Mouse (Mus musculus): ENCODE measurements around the gene Acbd3. TPM values are rescaled to one million over a fixed set of nuclear protein-coding genes. Genes with fewer than 3 reads are reported as not detected.

Gene Acbd3
- polyA plus RNA-seq (2012; ENCODE audit: insufficient read depth, insufficient read length, low replicate concordance, missing spikeins): not detected in 2 replicates

GRCm38 (mm10) chr1:180725704-180726179 lies at the start of gene Acbd3:
Acbd3 (plus strand) TSS chr1:180726043.
- TF ChIP-seq POLR2A (IDR thresholded peaks at IDR 0.05; ENCODE audit: insufficient read depth, low read depth, low read length) (peak; percentile 84), CTCF (IDR thresholded peaks at IDR 0.05; ENCODE audit: insufficient read depth, low read depth, low read length) (no peak)
- H3K4me1 ChIP-seq (ENCODE audit: control insufficient read depth, insufficient read depth, low read length): no peaks in the 10 kb centered on the region
- under 1% methylated on average over 52 of the region's 52 CpGs for WGBS
- peak within 1 kb of the TSS; percentile 13; the same call in 1 of the 2 replicates for H3K27ac ChIP-seq (ENCODE audit: insufficient read depth, low read depth, low read length)
- H3K4me3 ChIP-seq (ENCODE audit: insufficient read depth, low read depth, low read length): peak within 1 kb of the TSS; percentile 86

- 85% methylated on average over 7 of the region's 7 CpGs for WGBS
Measured at GRCm38 (mm10) chr1:180691284-180691683, 34.6 kb upstream of the Acbd3 start.

GRCm38 (mm10) chr1:180696626-180697352 lies 29.1 kb upstream of the Acbd3 start, which contains the start of gene Mixl1:
Mixl1 (minus strand) TSS chr1:180697034.
- TF ChIP-seq CTCF (IDR thresholded peaks at IDR 0.05; ENCODE audit: insufficient read depth, low read depth, low read length) (no peak), POLR2A (IDR thresholded peaks at IDR 0.05; ENCODE audit: insufficient read depth, low read depth, low read length) (no peak)
- WGBS: 3% methylated on average over 77 of the region's 79 CpGs
- no peak within 1 kb of the TSS for H3K27ac ChIP-seq (ENCODE audit: insufficient read depth, low read depth, low read length)
- peaks cover 10% of the 10 kb centered on the region for H3K4me1 ChIP-seq (ENCODE audit: control insufficient read depth, insufficient read depth, low read length)
- H3K4me3 ChIP-seq (ENCODE audit: insufficient read depth, low read depth, low read length): peak within 1 kb of the TSS; percentile 30

More at GRCm38 (mm10) chr1:180691284-180691683, 34.6 kb upstream of the Acbd3 start:
- no peak overlapping the region for H3K27ac ChIP-seq (ENCODE audit: insufficient read depth, low read depth, low read length)
- TF ChIP-seq CTCF (IDR thresholded peaks at IDR 0.05; ENCODE audit: insufficient read depth, low read depth, low read length) (no peak), POLR2A (IDR thresholded peaks at IDR 0.05; ENCODE audit: insufficient read depth, low read depth, low read length) (no peak)
- no peaks in the 10 kb centered on the region for H3K4me1 ChIP-seq (ENCODE audit: control insufficient read depth, insufficient read depth, low read length)
- H3K4me3 ChIP-seq (ENCODE audit: insufficient read depth, low read depth, low read length): no peak overlapping the region

- no peak for TF ChIP-seq POLR2A (IDR thresholded peaks at IDR 0.05; ENCODE audit: insufficient read depth, low read depth, low read length)
- TF ChIP-seq CTCF (IDR thresholded peaks at IDR 0.05; ENCODE audit: insufficient read depth, low read depth, low read length): no peak
- 88% methylated on average over 5 of the region's 5 CpGs for WGBS
- Histone ChIP-seq H3K27ac (ENCODE audit: insufficient read depth, low read depth, low read length) (no peak overlapping the region), H3K4me1 (ENCODE audit: control insufficient read depth, insufficient read depth, low read length) (peaks cover 10% of the 10 kb centered on the region), H3K4me3 (ENCODE audit: insufficient read depth, low read depth, low read length) (no peak overlapping the region)
Measured at GRCm38 (mm10) chr1:180698063-180698462, 27.8 kb upstream of the Acbd3 start.

GRCm38 (mm10) chr1:180703400-180703799 lies 22.4 kb upstream of the Acbd3 start:
- 49% methylated on average over 6 of the region's 6 CpGs for WGBS
- H3K27ac ChIP-seq (ENCODE audit: insufficient read depth, low read depth, low read length): no peak overlapping the region; the same call in 1 of the 2 replicates
- no peaks in the 10 kb centered on the region for H3K4me1 ChIP-seq (ENCODE audit: control insufficient read depth, insufficient read depth, low read length)
- TF ChIP-seq POLR2A (IDR thresholded peaks at IDR 0.05; ENCODE audit: insufficient read depth, low read depth, low read length) (no peak), CTCF (IDR thresholded peaks at IDR 0.05; ENCODE audit: insufficient read depth, low read depth, low read length) (no peak)
- H3K4me3 ChIP-seq (ENCODE audit: insufficient read depth, low read depth, low read length): no peak overlapping the region

- Histone ChIP-seq H3K27ac (ENCODE audit: insufficient read depth, low read depth, low read length) (no peak overlapping the region), H3K4me3 (ENCODE audit: insufficient read depth, low read depth, low read length) (no peak overlapping the region), H3K4me1 (ENCODE audit: control insufficient read depth, insufficient read depth, low read length) (no peaks in the 10 kb centered on the region)
- 72% methylated on average over 3 of the region's 3 CpGs for WGBS
- TF ChIP-seq CTCF (IDR thresholded peaks at IDR 0.05; ENCODE audit: insufficient read depth, low read depth, low read length): no peak
Measured at GRCm38 (mm10) chr1:180707368-180707767, 18.5 kb upstream of the Acbd3 start.

GRCm38 (mm10) chr1:180707813-180708212 lies 18.0 kb upstream of the Acbd3 start:
- no peak for TF ChIP-seq POLR2A (IDR thresholded peaks at IDR 0.05; ENCODE audit: insufficient read depth, low read depth, low read length)
- no peak for TF ChIP-seq CTCF (IDR thresholded peaks at IDR 0.05; ENCODE audit: insufficient read depth, low read depth, low read length)
- Histone ChIP-seq H3K27ac (ENCODE audit: insufficient read depth, low read depth, low read length) (no peak overlapping the region), H3K4me1 (ENCODE audit: control insufficient read depth, insufficient read depth, low read length) (no peaks in the 10 kb centered on the region), H3K4me3 (ENCODE audit: insufficient read depth, low read depth, low read length) (no peak overlapping the region)
- 85% methylated on average over 3 of the region's 3 CpGs for WGBS

- Histone ChIP-seq H3K4me1 (ENCODE audit: control insufficient read depth, insufficient read depth, low read length) (no peaks in the 10 kb centered on the region), H3K27ac (ENCODE audit: insufficient read depth, low read depth, low read length) (no peak overlapping the region), H3K4me3 (ENCODE audit: insufficient read depth, low read depth, low read length) (no peak overlapping the region)
- no peak for TF ChIP-seq POLR2A (IDR thresholded peaks at IDR 0.05; ENCODE audit: insufficient read depth, low read depth, low read length)
- TF ChIP-seq CTCF (IDR thresholded peaks at IDR 0.05; ENCODE audit: insufficient read depth, low read depth, low read length): no peak
- 82% methylated on average over 14 of the region's 14 CpGs for WGBS
Measured at GRCm38 (mm10) chr1:180708935-180709776, 16.7 kb upstream of the Acbd3 start.

- TF ChIP-seq POLR2A (IDR thresholded peaks at IDR 0.05; ENCODE audit: insufficient read depth, low read depth, low read length) (no peak), CTCF (IDR thresholded peaks at IDR 0.05; ENCODE audit: insufficient read depth, low read depth, low read length) (no peak)
- Histone ChIP-seq H3K4me3 (ENCODE audit: insufficient read depth, low read depth, low read length) (no peak overlapping the region), H3K27ac (ENCODE audit: insufficient read depth, low read depth, low read length) (no peak overlapping the region), H3K4me1 (ENCODE audit: control insufficient read depth, insufficient read depth, low read length) (no peaks in the 10 kb centered on the region)
- 82% methylated on average over 5 of the region's 5 CpGs for WGBS
Measured at GRCm38 (mm10) chr1:180718756-180719155, 7.1 kb upstream of the Acbd3 start.

Data from olfactory bulb, adult 2 months (tissue).